Mouse (Mus musculus) cerebellum, adult (tissue): ENCODE results near the gene Avpr1a.

Experiments
- ATAC-seq: cut with Nextera tagmentation; 2 replicates; pipeline ENCODE4 v1.9.2; 2017; ENCODE audit warnings: mild to moderate bottlenecking, moderate library complexity, mixed read lengths; ENCODE audit not compliant: insufficient number of reproducible peaks, low FRiP score, low TSS enrichment

The Avpr1a gene

GRCm38 (mm10) chr10:122447861-122448716 is at the start of gene Avpr1a:
TSS of gene Avpr1a (plus strand) at chr10:122448499.
- no peak for ATAC-seq

- ATAC-seq: no peak
These were observed 46.0 kb upstream of the Avpr1a start for GRCm38 (mm10) chr10:122402270-122402669.

- ATAC-seq: no peak
These were observed 42.0 kb upstream of the Avpr1a start for GRCm38 (mm10) chr10:122406333-122406732.

GRCm38 (mm10) chr10:122408697-122409409 is 39.4 kb upstream of the Avpr1a start:
- no peak for ATAC-seq

- no peak for ATAC-seq
These were observed 37.5 kb upstream of the Avpr1a start for GRCm38 (mm10) chr10:122410791-122411190.

GRCm38 (mm10) chr10:122432690-122433089 is 15.6 kb upstream of the Avpr1a start:
- no peak for ATAC-seq

- ATAC-seq: no peak
These were observed 1.0 kb upstream of the Avpr1a start for GRCm38 (mm10) chr10:122447275-122447674.

- ATAC-seq: no peak
These were observed 665 bp downstream of the Avpr1a start for GRCm38 (mm10) chr10:122448717-122449611.

- no peak for ATAC-seq
These were observed 1.6 kb downstream of the Avpr1a start for GRCm38 (mm10) chr10:122449856-122450255.

- ATAC-seq: no peak
These were observed 5.2 kb downstream of the Avpr1a start for GRCm38 (mm10) chr10:122453466-122453865.

GRCm38 (mm10) chr10:122455793-122456192 is 7.5 kb downstream of the Avpr1a start:
- no peak for ATAC-seq

- ATAC-seq: no peak
These were observed 28.5 kb downstream of the Avpr1a start for GRCm38 (mm10) chr10:122476846-122477245.

- ATAC-seq: no peak
These were observed 50.3 kb downstream of the Avpr1a start for GRCm38 (mm10) chr10:122498551-122498950.

- no peak for ATAC-seq
These were observed 51.0 kb downstream of the Avpr1a start for GRCm38 (mm10) chr10:122499306-122499705.
